Mouse (Mus musculus) heart, embryonic 16.5 days (tissue): ENCODE results near the gene Tuba4a. TPM values are rescaled to one million over a fixed set of nuclear protein-coding genes. Genes with fewer than 3 reads are reported as not detected.
"Not testable (repeated sequence)": the region's sequence is repeated elsewhere in the genome, so short reads cannot be mapped to it uniquely, and the experiment has no call there.

ENCODE experiments used
- ATAC-seq: fragments of 200-750 bp; cut with Nextera tagmentation; replicated peaks from 2 replicates; pipeline ENCODE4 v1.8.0; 2017; ENCODE audit warnings: moderate number of reproducible peaks; ENCODE audit not compliant: insufficient read depth, low FRiP score; ENCODE audit errors: extremely low read depth
- H3K27ac ChIP-seq: fragments of 300-500 bp; sonication (generic); 2 replicates; pipeline ENCODE4 v1.5.1; 2014; ENCODE audit warnings: mild to moderate bottlenecking, low read length, control low read depth, moderate library complexity
- H3K27me3 ChIP-seq: fragments of 300-500 bp; sonication (generic); 2 replicates; pipeline ENCODE4 v1.6.1; 2014; ENCODE audit warnings: low read length, mixed read lengths; ENCODE audit not compliant: control insufficient read depth, insufficient read depth
- H3K36me3 ChIP-seq: fragments of 300-500 bp; sonication (generic); 2 replicates; pipeline ENCODE4 v1.6.1; 2014; ENCODE audit not compliant: control insufficient read depth, insufficient read depth
- H3K4me1 ChIP-seq: fragments of 300-500 bp; sonication (generic); 2 replicates; pipeline ENCODE4 v1.6.1; 2014; ENCODE audit warnings: low read length, mixed read lengths; ENCODE audit not compliant: control insufficient read depth, insufficient read depth
- H3K4me2 ChIP-seq: fragments of 300-500 bp; sonication (generic); 2 replicates; pipeline ENCODE4 v1.6.1; 2014; ENCODE audit warnings: low read depth, mild to moderate bottlenecking, control low read depth, low read length
- H3K4me3 ChIP-seq: fragments of 300-500 bp; sonication (generic); 2 replicates; pipeline ENCODE4 v1.5.1; 2014; ENCODE audit warnings: mild to moderate bottlenecking, control low read depth, low read length
- H3K9ac ChIP-seq: fragments of 300-500 bp; sonication (generic); 2 replicates; pipeline ENCODE4 v1.6.1; 2014; ENCODE audit warnings: low read length, control low read depth
- H3K9me3 ChIP-seq: fragments of 300-500 bp; sonication (generic); replicated peaks from 2 replicates; pipeline ENCODE4 v1.6.1; 2016; ENCODE audit warnings: low read length; ENCODE audit not compliant: control insufficient read depth
- WGBS: fragments of 180-500 bp; shearing (Covaris S2); extraction: QIAGEN DNeasy Blood & Tissue Kit; methylation state at CpG from one replicate; pipeline ENCODE4 v1.1.7; 2014; 5-methylcytosine and 5-hydroxymethylcytosine counted together
- polyA plus RNA-seq: library from polyadenylated mRNA; unstranded; fragments of >200 nt; fragmentation: Nextera tagmentation; extraction: Ambion mirVana; gene quantifications from 2 replicates; pipeline ENCODE4 v1.2.1, GENCODE M21; 2015

The Tuba4a gene
- polyA plus RNA-seq, 1 experiment from 2014 or later: 81.2 TPM

- Histone ChIP-seq H3K4me2 (no peak overlapping the region), H3K27me3 (no peaks in the 10 kb centered on the region), H3K9ac (no peak overlapping the region), H3K9me3 (no peaks in the 10 kb centered on the region), H3K4me3 (no peak overlapping the region), H3K27ac (peak overlapping the region; percentile 21; the same call in 1 of the 2 replicates), H3K36me3 (peaks cover 24% of the 10 kb centered on the region), H3K4me1 (peaks cover 20% of the 10 kb centered on the region)
- WGBS: 60% methylated on average over 10 of the region's 10 CpGs
- ATAC-seq: no peak
Observed at GRCm38 (mm10) chr1:75239591-75239990, 19.9 kb upstream of the Tuba4a start.

- Histone ChIP-seq H3K27me3 (no peaks in the 10 kb centered on the region), H3K36me3 (peaks cover 14% of the 10 kb centered on the region), H3K4me3 (peak within 1 kb of the TSS; percentile 77), H3K27ac (peak within 1 kb of the TSS; percentile 93), H3K9ac (peak within 1 kb of the TSS; percentile 92), H3K4me1 (peaks cover 22% of the 10 kb centered on the region), H3K4me2 (peak within 1 kb of the TSS; percentile 94), H3K9me3 (no peaks in the 10 kb centered on the region)
- WGBS: 1% methylated on average over 62 of the region's 64 CpGs
- ATAC-seq: peak; percentile 90
Observed at GRCm38 (mm10) chr1:75236117-75237050, 16.7 kb upstream of the Tuba4a start, which contains the start of gene Dnajb2. TSS of gene Dnajb2 (plus strand) at chr1:75236406.

- Histone ChIP-seq H3K4me1 (peaks cover 22% of the 10 kb centered on the region), H3K27me3 (no peaks in the 10 kb centered on the region), H3K9ac (no peak overlapping the region), H3K36me3 (peaks cover 1% of the 10 kb centered on the region; the same call in 1 of the 2 replicates), H3K27ac (peak overlapping the region; percentile 41; the same call in 1 of the 2 replicates), H3K4me2 (peak overlapping the region; percentile 19; the same call in 1 of the 2 replicates), H3K4me3 (no peak overlapping the region), H3K9me3 (no peaks in the 10 kb centered on the region)
- ATAC-seq: peak; percentile 49; the same call in 1 of the 2 replicates
- WGBS: 1% methylated on average over 8 of the region's 8 CpGs
Observed at GRCm38 (mm10) chr1:75234606-75235005, 14.9 kb upstream of the Tuba4a start.

GRCm38 (mm10) chr1:75232489-75232888, 12.8 kb upstream of the Tuba4a start:
- 70% methylated on average over 4 of the region's 4 CpGs for WGBS
- H3K9ac ChIP-seq, H3K9me3 ChIP-seq, H3K4me2 ChIP-seq, H3K36me3 ChIP-seq, H3K27me3 ChIP-seq, ATAC-seq, H3K27ac ChIP-seq, H3K4me3 ChIP-seq: not testable (repeated sequence)
- peaks cover 16% of the 10 kb centered on the region for H3K4me1 ChIP-seq

- ATAC-seq: no peak
- H3K9ac ChIP-seq: no peak within 1 kb of the TSS
- H3K36me3 ChIP-seq: no peaks in the 10 kb centered on the region
- 70% methylated on average over 5 of the region's 5 CpGs for WGBS
- peaks cover 14% of the 10 kb centered on the region for H3K4me1 ChIP-seq
- no peak within 1 kb of the TSS for H3K27ac ChIP-seq
- no peak within 1 kb of the TSS for H3K4me3 ChIP-seq
- no peak within 1 kb of the TSS for H3K4me2 ChIP-seq
- H3K27me3 ChIP-seq: no peaks in the 10 kb centered on the region
- H3K9me3 ChIP-seq: no peaks in the 10 kb centered on the region
Observed at GRCm38 (mm10) chr1:75231664-75232152, 12.0 kb upstream of the Tuba4a start, which contains the start of gene A630095N17Rik. TSS of gene A630095N17Rik (minus strand) at chr1:75232102.

GRCm38 (mm10) chr1:75231224-75231623, 11.6 kb upstream of the Tuba4a start:
- no peaks in the 10 kb centered on the region for H3K36me3 ChIP-seq
- WGBS: 64% methylated on average over 4 of the region's 4 CpGs
- H3K27ac ChIP-seq: no peak overlapping the region
- H3K9me3 ChIP-seq: no peaks in the 10 kb centered on the region
- H3K4me3 ChIP-seq: no peak overlapping the region
- no peak overlapping the region for H3K4me2 ChIP-seq
- H3K4me1 ChIP-seq: peaks cover 14% of the 10 kb centered on the region
- no peak overlapping the region for H3K9ac ChIP-seq
- H3K27me3 ChIP-seq: no peaks in the 10 kb centered on the region
- no peak for ATAC-seq

GRCm38 (mm10) chr1:75230335-75230994, 10.8 kb upstream of the Tuba4a start:
- 64% methylated on average over 7 of the region's 7 CpGs for WGBS
- Histone ChIP-seq H3K4me1 (peaks cover 13% of the 10 kb centered on the region; the same call in 1 of the 2 replicates), H3K4me2 (no peak overlapping the region), H3K9ac (no peak overlapping the region), H3K27ac (no peak overlapping the region), H3K4me3 (no peak overlapping the region), H3K36me3 (no peaks in the 10 kb centered on the region), H3K27me3 (no peaks in the 10 kb centered on the region), H3K9me3 (no peaks in the 10 kb centered on the region)
- no peak for ATAC-seq

GRCm38 (mm10) chr1:75229158-75229557, 9.5 kb upstream of the Tuba4a start:
- ATAC-seq: no peak
- Histone ChIP-seq H3K4me3 (no peak overlapping the region), H3K4me1 (peaks cover 6% of the 10 kb centered on the region; the same call in 1 of the 2 replicates), H3K27ac (no peak overlapping the region), H3K36me3 (no peaks in the 10 kb centered on the region), H3K4me2 (no peak overlapping the region), H3K9ac (no peak overlapping the region), H3K9me3 (no peaks in the 10 kb centered on the region), H3K27me3 (no peaks in the 10 kb centered on the region)
- WGBS: 64% methylated on average over 4 of the region's 4 CpGs
